Mouse (Mus musculus) kidney, embryonic 14.5 days (tissue): ENCODE results near the gene Olfr1443. TPM values are rescaled to one million over a fixed set of nuclear protein-coding genes. Genes with fewer than 3 reads are reported as not detected.
"Not testable (repeated sequence)": the region's sequence is repeated elsewhere in the genome, so short reads cannot be mapped to it uniquely, and the experiment has no call there.

ENCODE experiments used
- ATAC-seq: fragments of 200-750 bp; cut with Nextera tagmentation; 2 replicates; pipeline ENCODE4 v1.8.0; 2017; ENCODE audit warnings: moderate number of reproducible peaks, mild to moderate bottlenecking, moderate TSS enrichment, moderate library complexity; ENCODE audit not compliant: low FRiP score, low TSS enrichment
- H3K27ac ChIP-seq: fragments of 300-500 bp; sonication (generic); 2 replicates; pipeline ENCODE4 v1.5.1; 2014; ENCODE audit warnings: low read depth, mild to moderate bottlenecking, low read length, moderate library complexity, mixed read lengths
- H3K27me3 ChIP-seq: fragments of 300-500 bp; sonication (generic); 2 replicates; pipeline ENCODE4 v1.6.1; 2014; ENCODE audit warnings: mild to moderate bottlenecking, low read length; ENCODE audit not compliant: control insufficient read depth, insufficient read depth
- H3K36me3 ChIP-seq: fragments of 300-500 bp; sonication (generic); 2 replicates; pipeline ENCODE4 v1.6.1; 2014; ENCODE audit warnings: low read length, mixed read lengths; ENCODE audit not compliant: control insufficient read depth, insufficient read depth
- H3K4me1 ChIP-seq: fragments of 300-500 bp; sonication (generic); 2 replicates; pipeline ENCODE4 v1.6.1; 2014; ENCODE audit warnings: low read length, mixed read lengths; ENCODE audit not compliant: control insufficient read depth, insufficient read depth
- H3K4me2 ChIP-seq: fragments of 300-500 bp; sonication (generic); replicated peaks from 2 replicates; pipeline ENCODE4 v1.6.1; 2014; ENCODE audit warnings: low read depth, mild to moderate bottlenecking, low read length
- H3K4me3 ChIP-seq: fragments of 300-500 bp; sonication (generic); 2 replicates; pipeline ENCODE4 v1.5.1; 2014; ENCODE audit warnings: mild to moderate bottlenecking, low read length
- H3K9ac ChIP-seq: fragments of 300-500 bp; sonication (generic); 2 replicates; pipeline ENCODE4 v1.6.1; 2014; ENCODE audit warnings: low read depth, mild to moderate bottlenecking, low read length, moderate library complexity
- H3K9me3 ChIP-seq: fragments of 300-500 bp; sonication (generic); 2 replicates; pipeline ENCODE4 v1.6.1; 2016; ENCODE audit warnings: low read length; ENCODE audit not compliant: control insufficient read depth
- WGBS: fragments of 180-500 bp; shearing (Covaris S2); extraction: QIAGEN DNeasy Blood & Tissue Kit; methylation state at CpG from one replicate; pipeline ENCODE4 v1.1.7; 2014; 5-methylcytosine and 5-hydroxymethylcytosine counted together
- polyA plus RNA-seq: library from polyadenylated mRNA; unstranded; fragments of >200 nt; fragmentation: Nextera tagmentation; extraction: Ambion mirVana; gene quantifications from 2 replicates; pipeline ENCODE4 v1.2.1, GENCODE M21; 2014

Olfr1443 gene
- polyA plus RNA-seq, 1 experiment from 2014 or later: not detected

DNA sequence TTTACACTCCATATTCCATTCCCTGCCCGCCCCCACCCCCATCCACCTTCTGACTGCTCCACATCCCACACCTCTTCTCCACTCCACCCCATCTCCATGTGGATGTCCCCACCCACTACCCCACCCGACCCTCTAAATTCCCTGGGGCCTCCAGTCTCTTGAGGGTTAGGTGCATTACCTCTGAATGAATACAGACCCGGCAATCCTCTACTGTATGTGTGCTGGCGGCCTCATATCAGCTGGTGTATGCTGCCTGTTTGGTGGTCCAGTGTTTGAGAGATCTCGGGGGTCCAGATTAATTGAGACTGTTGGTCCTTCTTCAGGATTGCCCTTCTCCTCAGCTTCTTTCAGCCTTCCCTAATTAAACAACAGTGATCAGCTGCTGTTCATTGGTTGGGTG lies 43.0 kb downstream of the Olfr1443 start:
- not testable (repeated sequence) for ATAC-seq, H3K27me3 ChIP-seq, H3K36me3 ChIP-seq, H3K4me3 ChIP-seq, H3K4me2 ChIP-seq, H3K4me1 ChIP-seq, H3K9ac ChIP-seq, H3K27ac ChIP-seq, H3K9me3 ChIP-seq
- 87% methylated on average over 5 of the region's 5 CpGs for WGBS

DNA sequence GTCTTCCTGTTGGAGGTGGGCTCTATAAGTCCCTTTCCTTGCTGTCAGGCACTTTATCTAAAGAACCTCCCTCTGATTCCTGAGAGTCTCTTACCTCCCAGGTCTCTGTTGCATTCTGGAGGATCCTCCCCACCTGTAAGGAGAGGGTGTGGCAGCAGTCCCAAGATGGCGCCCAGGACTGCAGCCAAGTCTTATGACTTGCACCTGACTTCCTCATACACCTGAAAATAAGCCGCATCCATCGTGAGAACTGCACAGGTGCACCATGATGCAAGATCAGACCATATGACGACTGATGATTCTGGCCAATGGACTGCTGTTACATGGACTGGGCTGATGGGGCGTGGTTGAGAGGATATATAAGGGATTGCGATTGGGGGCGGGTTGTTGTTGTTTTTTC lies 43.7 kb downstream of the Olfr1443 start:
- not testable (repeated sequence) for H3K27ac ChIP-seq, H3K36me3 ChIP-seq, ATAC-seq, H3K9ac ChIP-seq, H3K4me1 ChIP-seq, H3K4me3 ChIP-seq, H3K9me3 ChIP-seq, H3K27me3 ChIP-seq, H3K4me2 ChIP-seq
- WGBS: 87% methylated on average over 7 of the region's 7 CpGs

DNA sequence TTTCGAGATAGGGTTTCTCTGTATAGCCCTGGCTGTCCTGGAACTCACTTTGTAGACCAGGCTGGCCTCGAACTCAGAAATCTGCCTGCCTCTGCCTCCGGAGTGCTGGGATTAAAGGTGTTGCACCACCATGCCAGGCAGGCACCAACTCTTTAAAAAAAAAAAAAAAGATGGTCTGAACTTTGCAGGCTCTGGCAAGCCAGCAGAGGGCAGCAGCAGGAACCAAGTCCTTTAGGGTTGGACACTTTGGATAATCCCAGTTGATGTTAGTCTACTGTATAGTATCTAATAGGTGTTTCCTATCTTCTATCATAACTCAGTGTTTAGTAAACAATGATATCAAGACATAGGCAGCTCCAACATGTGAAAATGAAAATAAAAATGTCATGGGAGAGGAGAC lies 44.4 kb downstream of the Olfr1443 start:
- no peaks in the 10 kb centered on the region for H3K27me3 ChIP-seq
- WGBS: 75% methylated on average over 2 of the region's 3 CpGs

DNA sequence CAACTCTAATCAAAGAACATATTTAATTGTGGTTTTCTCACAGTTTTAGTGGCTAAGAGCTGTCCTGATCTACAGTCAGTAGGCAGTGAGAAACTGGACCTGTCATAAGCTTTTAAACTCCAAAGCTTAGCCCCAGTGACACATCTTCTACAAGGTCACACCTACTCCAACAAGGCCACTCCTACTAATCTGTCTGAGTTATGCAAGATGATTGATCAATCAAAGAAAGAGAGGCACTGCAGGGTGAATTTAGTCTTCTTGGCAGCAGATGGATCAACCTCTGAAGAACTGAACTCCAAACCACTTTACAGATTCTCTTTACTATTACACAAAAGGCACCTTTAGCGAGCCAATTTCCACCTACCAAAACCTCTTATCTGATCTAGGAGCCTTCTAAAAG lies 47.9 kb downstream of the Olfr1443 start:
- Histone ChIP-seq H3K36me3 (no peaks in the 10 kb centered on the region), H3K27ac (no peak overlapping the region), H3K9me3 (no peaks in the 10 kb centered on the region), H3K9ac (no peak overlapping the region), H3K27me3 (no peaks in the 10 kb centered on the region), H3K4me3 (no peak overlapping the region), H3K4me2 (no peak overlapping the region), H3K4me1 (no peaks in the 10 kb centered on the region)
- WGBS: 71% methylated on average over 1 of the region's 1 CpGs
- no peak for ATAC-seq

More for the DNA sequence above, 44.4 kb downstream of the Olfr1443 start:
- Histone ChIP-seq H3K4me1 (no peaks in the 10 kb centered on the region), H3K9ac (no peak overlapping the region), H3K36me3 (no peaks in the 10 kb centered on the region), H3K9me3 (no peaks in the 10 kb centered on the region), H3K4me3 (no peak overlapping the region), H3K27ac (no peak overlapping the region), H3K4me2 (no peak overlapping the region)
- no peak for ATAC-seq

DNA sequence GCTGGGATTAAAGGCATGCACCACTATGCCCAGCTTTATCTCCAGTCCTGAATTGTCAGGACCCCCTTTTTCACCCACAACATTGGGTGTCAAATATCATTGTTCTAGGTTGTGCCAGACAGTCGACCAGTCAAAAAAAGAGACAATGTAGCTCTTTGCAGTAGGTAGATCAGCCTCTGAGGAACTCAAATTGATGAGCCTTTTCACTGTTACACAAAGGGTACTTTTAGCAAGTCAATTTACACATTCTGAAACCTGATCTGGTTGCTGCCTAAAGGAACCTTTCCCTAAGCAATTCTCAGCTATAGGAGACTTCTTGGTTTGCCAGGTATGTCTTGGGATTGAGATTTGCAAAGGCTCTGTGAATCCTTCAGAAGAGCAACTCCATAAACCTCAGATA lies 53.1 kb downstream of the Olfr1443 start:
- Histone ChIP-seq H3K4me2 (no peak overlapping the region), H3K27ac (no peak overlapping the region), H3K9ac (no peak overlapping the region), H3K27me3 (no peaks in the 10 kb centered on the region), H3K9me3 (no peaks in the 10 kb centered on the region), H3K4me1 (no peaks in the 10 kb centered on the region), H3K36me3 (no peaks in the 10 kb centered on the region), H3K4me3 (no peak overlapping the region)
- no peak for ATAC-seq
- WGBS: 56% methylated on average over 1 of the region's 1 CpGs

DNA sequence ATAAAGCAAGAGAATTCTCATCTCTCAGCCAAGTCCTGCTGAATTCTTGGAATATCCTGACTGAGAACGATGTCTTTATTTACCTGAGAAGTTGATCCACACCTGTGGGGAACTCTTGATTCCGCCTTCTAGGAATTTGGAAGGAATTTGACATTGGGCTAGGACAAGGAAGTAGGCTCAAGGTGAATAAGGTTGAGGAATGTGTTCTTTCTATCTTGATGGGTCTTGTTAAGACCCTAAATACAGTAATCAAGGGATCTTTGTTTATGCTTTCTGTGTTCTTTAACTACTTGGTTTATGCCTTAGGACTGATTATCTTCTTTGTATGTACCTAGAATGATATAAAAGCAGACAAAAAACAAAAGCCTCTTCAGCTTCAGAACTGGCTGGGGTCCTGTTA lies 54.0 kb downstream of the Olfr1443 start:
- H3K27ac ChIP-seq: no peak overlapping the region
- no peaks in the 10 kb centered on the region for H3K4me1 ChIP-seq
- H3K27me3 ChIP-seq: no peaks in the 10 kb centered on the region
- WGBS: 91% methylated on average over 2 of the region's 2 CpGs
- no peaks in the 10 kb centered on the region for H3K36me3 ChIP-seq
- no peak overlapping the region for H3K4me3 ChIP-seq
- H3K4me2 ChIP-seq: no peak overlapping the region
- ATAC-seq: no peak
- no peaks in the 10 kb centered on the region for H3K9me3 ChIP-seq
- no peak overlapping the region for H3K9ac ChIP-seq

Other genes starting within 250 kb of the Olfr1443 start
- gene Mpeg1, start 217.3 kb upstream of the Olfr1443 start, polyA plus RNA-seq: 0.58 and 0.69 TPM in 2 replicates
- 3.9 and 7.5 TPM in 2 replicates for gene Dtx4, start 176.7 kb upstream of the Olfr1443 start, polyA plus RNA-seq
- 28.8 and 29.3 TPM in 2 replicates for gene Fam111a, start 132.4 kb upstream of the Olfr1443 start, polyA plus RNA-seq
- 0.09 TPM in 2 replicates for gene Gm4952, start 78.1 kb upstream of the Olfr1443 start, polyA plus RNA-seq
- 4.3 and 4.4 TPM in 2 replicates for gene Glyat, start 44.8 kb upstream of the Olfr1443 start, polyA plus RNA-seq
- not detected in 2 replicates for gene Olfr1442, start 7.7 kb upstream of the Olfr1443 start, polyA plus RNA-seq
- gene Keg1, start 17.7 kb downstream of the Olfr1443 start, polyA plus RNA-seq: 19.3 and 29.0 TPM in 2 replicates
- gene Cntf, start 87.5 kb downstream of the Olfr1443 start, polyA plus RNA-seq: 0.37 and 2.3 TPM in 2 replicates
- gene Zfp91, start 118.0 kb downstream of the Olfr1443 start, polyA plus RNA-seq: 14.6 and 18.1 TPM in 2 replicates
- gene Lpxn, start 118.1 kb downstream of the Olfr1443 start, polyA plus RNA-seq: 0.97 and 1.6 TPM in 2 replicates
- not detected in 2 replicates for gene Gm5244, start 168.6 kb downstream of the Olfr1443 start, polyA plus RNA-seq
- gene Olfr1444, start 179.2 kb downstream of the Olfr1443 start, polyA plus RNA-seq: not detected in 2 replicates
- gene Olfr1445, start 205.7 kb downstream of the Olfr1443 start, polyA plus RNA-seq: not detected in 2 replicates
- gene Olfr1446, start 215.4 kb downstream of the Olfr1443 start, polyA plus RNA-seq: not detected in 2 replicates
- not detected in 2 replicates for gene Olfr1447, start 225.6 kb downstream of the Olfr1443 start, polyA plus RNA-seq
- not detected in 2 replicates for gene Olfr1448, start 246.3 kb downstream of the Olfr1443 start, polyA plus RNA-seq